Mouse (Mus musculus): ENCODE results near the gene D130043K22Rik. TPM values are rescaled to one million over a fixed set of nuclear protein-coding genes. Genes with fewer than 3 reads are reported as not detected.

Gene D130043K22Rik
- polyA plus RNA-seq, 1 experiment: 1.6 TPM

GRCm38 (mm10) chr13:24868233-24868632 lies 23.3 kb downstream of the D130043K22Rik start:
- TF ChIP-seq POLR2A (IDR thresholded peaks at IDR 0.05; ENCODE audit: control insufficient read depth, low read depth, low read length) (no peak), CTCF (IDR thresholded peaks at IDR 0.05; ENCODE audit: control insufficient read depth, insufficient read depth, insufficient replicate concordance, low read depth, low read length) (no peak)
- no peak overlapping the region for H3K4me3 ChIP-seq (ENCODE audit: control insufficient read depth, low read depth, low read length)
- H3K27me3 ChIP-seq (ENCODE audit: control insufficient read depth, insufficient read depth, low read length): no peaks in the 10 kb centered on the region
- no peak overlapping the region for H3K27ac ChIP-seq (ENCODE audit: control insufficient read depth, insufficient read depth, low read depth, low read length)
- H3K36me3 ChIP-seq (ENCODE audit: control insufficient read depth, insufficient read depth, low read length): no peaks in the 10 kb centered on the region
- H3K4me1 ChIP-seq (ENCODE audit: control insufficient read depth, insufficient read depth, low read length): no peaks in the 10 kb centered on the region

GRCm38 (mm10) chr13:24879359-24880040 lies 34.6 kb downstream of the D130043K22Rik start:
- no peaks in the 10 kb centered on the region for H3K27me3 ChIP-seq (ENCODE audit: control insufficient read depth, insufficient read depth, low read length)
- H3K4me3 ChIP-seq (ENCODE audit: control insufficient read depth, low read depth, low read length): no peak overlapping the region
- no peaks in the 10 kb centered on the region; the same call in 1 of the 2 replicates for H3K36me3 ChIP-seq (ENCODE audit: control insufficient read depth, insufficient read depth, low read length)
- TF ChIP-seq CTCF (IDR thresholded peaks at IDR 0.05; ENCODE audit: control insufficient read depth, insufficient read depth, insufficient replicate concordance, low read depth, low read length) (no peak), POLR2A (IDR thresholded peaks at IDR 0.05; ENCODE audit: control insufficient read depth, low read depth, low read length) (no peak)
- H3K4me1 ChIP-seq (ENCODE audit: control insufficient read depth, insufficient read depth, low read length): no peaks in the 10 kb centered on the region
- H3K27ac ChIP-seq (ENCODE audit: control insufficient read depth, insufficient read depth, low read depth, low read length): no peak overlapping the region

- no peak overlapping the region for H3K4me3 ChIP-seq (ENCODE audit: control insufficient read depth, low read depth, low read length)
- H3K27ac ChIP-seq (ENCODE audit: control insufficient read depth, insufficient read depth, low read depth, low read length): no peak overlapping the region
- no peaks in the 10 kb centered on the region; the same call in 1 of the 2 replicates for H3K36me3 ChIP-seq (ENCODE audit: control insufficient read depth, insufficient read depth, low read length)
- TF ChIP-seq CTCF (IDR thresholded peaks at IDR 0.05; ENCODE audit: control insufficient read depth, insufficient read depth, insufficient replicate concordance, low read depth, low read length): no peak
- no peak for TF ChIP-seq POLR2A (IDR thresholded peaks at IDR 0.05; ENCODE audit: control insufficient read depth, low read depth, low read length)
- no peaks in the 10 kb centered on the region for H3K27me3 ChIP-seq (ENCODE audit: control insufficient read depth, insufficient read depth, low read length)
- no peaks in the 10 kb centered on the region for H3K4me1 ChIP-seq (ENCODE audit: control insufficient read depth, insufficient read depth, low read length)
Observed at GRCm38 (mm10) chr13:24880208-24880607, 35.3 kb downstream of the D130043K22Rik start.

- Histone ChIP-seq H3K4me3 (ENCODE audit: control insufficient read depth, low read depth, low read length) (no peak overlapping the region), H3K36me3 (ENCODE audit: control insufficient read depth, insufficient read depth, low read length) (no peaks in the 10 kb centered on the region; the same call in 1 of the 2 replicates), H3K4me1 (ENCODE audit: control insufficient read depth, insufficient read depth, low read length) (no peaks in the 10 kb centered on the region), H3K27ac (ENCODE audit: control insufficient read depth, insufficient read depth, low read depth, low read length) (no peak overlapping the region), H3K27me3 (ENCODE audit: control insufficient read depth, insufficient read depth, low read length) (no peaks in the 10 kb centered on the region)
- TF ChIP-seq POLR2A (IDR thresholded peaks at IDR 0.05; ENCODE audit: control insufficient read depth, low read depth, low read length): no peak
- TF ChIP-seq CTCF (IDR thresholded peaks at IDR 0.05; ENCODE audit: control insufficient read depth, insufficient read depth, insufficient replicate concordance, low read depth, low read length): no peak
Observed at GRCm38 (mm10) chr13:24880704-24881103, 35.8 kb downstream of the D130043K22Rik start.

DNA sequence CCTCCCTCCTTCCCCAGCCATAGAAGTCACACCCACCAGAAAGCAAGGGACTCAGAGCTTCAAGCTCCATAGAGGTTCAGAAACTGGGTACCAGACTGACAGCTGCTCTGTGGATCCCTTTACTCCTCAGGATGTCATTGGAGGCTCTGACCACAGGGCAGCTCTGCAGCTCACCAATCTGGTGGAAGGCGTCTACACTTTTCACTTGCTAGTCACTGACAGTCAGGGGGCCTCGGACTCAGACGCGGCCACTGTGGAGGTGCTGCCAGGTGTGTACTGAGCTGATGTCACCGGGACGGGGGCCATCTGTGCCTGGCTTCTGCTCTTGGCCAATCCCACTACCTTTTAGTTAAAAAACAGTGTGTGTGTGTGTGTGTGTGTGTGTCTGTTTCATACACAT lies 37.5 kb downstream of the D130043K22Rik start:
- no peaks in the 10 kb centered on the region for H3K4me1 ChIP-seq (ENCODE audit: control insufficient read depth, insufficient read depth, low read length)
- H3K27ac ChIP-seq (ENCODE audit: control insufficient read depth, insufficient read depth, low read depth, low read length): no peak overlapping the region
- no peak for TF ChIP-seq CTCF (IDR thresholded peaks at IDR 0.05; ENCODE audit: control insufficient read depth, insufficient read depth, insufficient replicate concordance, low read depth, low read length)
- TF ChIP-seq POLR2A (IDR thresholded peaks at IDR 0.05; ENCODE audit: control insufficient read depth, low read depth, low read length): no peak
- no peaks in the 10 kb centered on the region for H3K27me3 ChIP-seq (ENCODE audit: control insufficient read depth, insufficient read depth, low read length)
- no peaks in the 10 kb centered on the region; the same call in 1 of the 2 replicates for H3K36me3 ChIP-seq (ENCODE audit: control insufficient read depth, insufficient read depth, low read length)
- no peak overlapping the region for H3K4me3 ChIP-seq (ENCODE audit: control insufficient read depth, low read depth, low read length)

GRCm38 (mm10) chr13:24889554-24889953 lies 44.6 kb downstream of the D130043K22Rik start:
- Histone ChIP-seq H3K36me3 (ENCODE audit: control insufficient read depth, insufficient read depth, low read length) (no peaks in the 10 kb centered on the region), H3K27ac (ENCODE audit: control insufficient read depth, insufficient read depth, low read depth, low read length) (no peak overlapping the region), H3K4me3 (ENCODE audit: control insufficient read depth, low read depth, low read length) (no peak overlapping the region), H3K27me3 (ENCODE audit: control insufficient read depth, insufficient read depth, low read length) (no peaks in the 10 kb centered on the region), H3K4me1 (ENCODE audit: control insufficient read depth, insufficient read depth, low read length) (no peaks in the 10 kb centered on the region)
- no peak for TF ChIP-seq CTCF (IDR thresholded peaks at IDR 0.05; ENCODE audit: control insufficient read depth, insufficient read depth, insufficient replicate concordance, low read depth, low read length)
- no peak for TF ChIP-seq POLR2A (IDR thresholded peaks at IDR 0.05; ENCODE audit: control insufficient read depth, low read depth, low read length)

- H3K4me1 ChIP-seq (ENCODE audit: control insufficient read depth, insufficient read depth, low read length): no peaks in the 10 kb centered on the region
- H3K4me3 ChIP-seq (ENCODE audit: control insufficient read depth, low read depth, low read length): no peak overlapping the region
- no peak for TF ChIP-seq CTCF (IDR thresholded peaks at IDR 0.05; ENCODE audit: control insufficient read depth, insufficient read depth, insufficient replicate concordance, low read depth, low read length)
- no peak for TF ChIP-seq POLR2A (IDR thresholded peaks at IDR 0.05; ENCODE audit: control insufficient read depth, low read depth, low read length)
- no peak overlapping the region for H3K27ac ChIP-seq (ENCODE audit: control insufficient read depth, insufficient read depth, low read depth, low read length)
- H3K36me3 ChIP-seq (ENCODE audit: control insufficient read depth, insufficient read depth, low read length): no peaks in the 10 kb centered on the region
- no peaks in the 10 kb centered on the region for H3K27me3 ChIP-seq (ENCODE audit: control insufficient read depth, insufficient read depth, low read length)
Observed at GRCm38 (mm10) chr13:24892516-24892915, 47.6 kb downstream of the D130043K22Rik start.

Data from testis, adult 2 months (tissue).